Comparison of ENCODE assay signal across 24 mouse cellular contexts in the genomic region with DNA sequence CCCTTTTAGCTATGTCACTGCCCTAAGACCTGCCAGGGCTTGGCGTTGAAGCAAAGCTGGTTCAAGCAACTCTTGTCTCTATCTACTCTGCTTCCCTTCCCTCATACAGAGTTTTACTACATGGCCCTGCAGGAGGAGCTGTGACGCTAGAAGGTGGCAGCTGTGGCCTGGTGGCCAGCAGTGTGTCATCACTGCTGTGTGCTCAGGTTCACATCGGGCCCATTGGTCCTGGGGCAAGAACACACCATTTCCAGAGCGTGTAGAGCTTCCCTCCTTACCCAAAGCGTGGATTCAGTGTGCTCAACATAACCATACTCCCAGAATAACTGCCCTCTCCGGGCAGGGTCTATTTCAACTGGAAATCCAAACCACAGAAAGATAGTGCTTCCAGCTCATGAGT.
DNase-seq lines count a peak whose midpoint lies in the region; ATAC-seq and TF ChIP-seq lines count a peak whose summit lies in the region.
"Had no signal": no experiment of that assay in that cellular context is flagged by ENCODE, and none has a peak within 500 bp of the region (broad histone marks: within the 10 kb centered on the region; RNA-seq: fewer than 3 reads in every experiment).

No protein-coding gene starts in this region.

- H3K9ac ChIP-seq in liver, embryonic 14.5 days (replicated peaks) = no peak overlapping the region
- H3K9ac ChIP-seq in liver, embryonic 12.5 days = no peak overlapping the region
- H3K9ac ChIP-seq: forebrain, embryonic 13.5 days; forebrain, embryonic 15.5 days; forebrain, postnatal 0 days had no signal

- H3K4me3 ChIP-seq in liver, embryonic 14.5 days (ENCODE audit: insufficient read depth in 1 of 2, low read depth in 2 of 2, low read length in 2 of 2) = no peak overlapping the region
- no peak overlapping the region for H3K4me3 ChIP-seq in liver, embryonic 12.5 days
- H3K4me3 ChIP-seq: forebrain, embryonic 13.5 days; forebrain, embryonic 15.5 days had no signal

- no peak for TF ChIP-seq EP300 in liver, embryonic 14.5 days (IDR thresholded peaks at IDR 0.05; ENCODE audit: low read depth)

- H3K4me1 ChIP-seq in liver, embryonic 14.5 days (replicated peaks; ENCODE audit: control insufficient read depth in 2 of 2, insufficient read depth in 2 of 2, low read length in 1 of 2) = no peaks in the 10 kb centered on the region
- no peaks in the 10 kb centered on the region for H3K4me1 ChIP-seq in liver, embryonic 12.5 days
- H3K4me1 ChIP-seq: forebrain, embryonic 13.5 days; forebrain, embryonic 15.5 days had no signal

- peaks cover 14% of the 10 kb centered on the region for H3K36me3 ChIP-seq in liver, embryonic 14.5 days (replicated peaks; ENCODE audit: control insufficient read depth, insufficient read depth, low read depth)
- peaks cover 84% of the 10 kb centered on the region for H3K36me3 ChIP-seq in liver, embryonic 12.5 days

- H3K27me3 ChIP-seq in liver, embryonic 14.5 days (ENCODE audit: control insufficient read depth, insufficient read depth, low read length) = no peaks in the 10 kb centered on the region
- no peaks in the 10 kb centered on the region for H3K27me3 ChIP-seq in liver, embryonic 12.5 days (replicated peaks)
- H3K27me3 ChIP-seq: CH12.LX; forebrain, embryonic 13.5 days; forebrain, embryonic 15.5 days; Patski had no signal

- H3K4me2 ChIP-seq in liver, embryonic 14.5 days (ENCODE audit: low read depth) = no peak overlapping the region
- no peak overlapping the region for H3K4me2 ChIP-seq in liver, embryonic 12.5 days
- H3K4me2 ChIP-seq: forebrain, embryonic 13.5 days; forebrain, embryonic 15.5 days had no signal

- peak; percentile 69 for DNase-seq in heart, adult 11 months
- DNase-seq in heart, adult 8-10 months (ENCODE audit: low spot score) = no peak
- DNase-seq in liver, embryonic 14.5 days (ENCODE audit: low read depth in 3 of 3, low spot score in 3 of 3) = no peak
- peak; percentile 14 for DNase-seq in 416B (ENCODE audit: low read depth)
- DNase-seq in adrenal gland, adult 2 months = no peak
- no peak for DNase-seq in adrenal gland, postnatal 14 days
- DNase-seq: adrenal gland, adult 8-10 months; adrenal gland, postnatal 25 days; B cell, adult 2 months; cerebellum, adult 11 months; cerebellum, adult 18-20 months; cerebellum, adult 8-10 months; cerebellum, adult 9-11 months; cerebellum, postnatal 14 days; cerebellum, postnatal 36 days; forebrain, postnatal 0 days had no signal

- H3K9me3 ChIP-seq in liver, embryonic 14.5 days (ENCODE audit: control insufficient read depth, low read length) = no peaks in the 10 kb centered on the region
- no peaks in the 10 kb centered on the region for H3K9me3 ChIP-seq in liver, embryonic 12.5 days (replicated peaks)
- H3K9me3 ChIP-seq: forebrain, embryonic 13.5 days; forebrain, embryonic 15.5 days; G1E had no signal

- no peak overlapping the region for H3K27ac ChIP-seq in liver, embryonic 14.5 days
- H3K27ac ChIP-seq in liver, embryonic 12.5 days = no peak overlapping the region
- H3K27ac ChIP-seq: forebrain, embryonic 13.5 days; forebrain, embryonic 15.5 days had no signal

- 72% methylated on average over 6 of the region's 6 CpGs for WGBS in liver, embryonic 14.5 days (ENCODE audit: insufficient replicate concordance)
- WGBS in liver, embryonic 12.5 days (ENCODE audit: insufficient replicate concordance) = 82% methylated on average over 6 of the region's 6 CpGs

- TF ChIP-seq CTCF in liver, embryonic 14.5 days (IDR thresholded peaks at IDR 0.05; ENCODE audit: low read depth) = 0 out of 2 replicates have a peak, but pooled peaks have one; percentile 25

- ATAC-seq in liver, embryonic 14.5 days (ENCODE audit: insufficient read depth) = no peak
- no peak for ATAC-seq in liver, embryonic 12.5 days
- 0 out of 2 replicates have a peak, but pooled peaks have one; percentile 23 for ATAC-seq in common myeloid progenitor, adult 5-6 weeks (replicated peaks; ENCODE audit: low read depth, poor library complexity, severe bottlenecking)
- ATAC-seq: CD4-positive, CD25-positive, alpha-beta regulatory T cell, adult 4 months; forebrain, embryonic 13.5 days; forebrain, embryonic 15.5 days; forebrain, postnatal 0 days; Patski had no signal

Comparison
In these comparisons a context has a peak if more than half of its experiments do, and no peak if none do; other contexts are left out.
1. DNase-seq: peak in heart, adult 11 months (single experiment) and 416B (single experiment); none in heart, adult 8-10 months (single experiment), liver, embryonic 14.5 days (0 of 3), adrenal gland, adult 2 months (single experiment) and adrenal gland, postnatal 14 days (single experiment).